Mouse (Mus musculus) limb, embryonic 11.5 days (tissue): ENCODE data around the gene Ovol3. TPM values are rescaled to one million over a fixed set of nuclear protein-coding genes. Genes with fewer than 3 reads are reported as not detected.

ENCODE experiments used
- ATAC-seq: fragments of 200-750 bp; cut with Nextera tagmentation; 2 replicates; pipeline ENCODE4 v1.8.0; 2017; ENCODE audit warnings: low read depth; ENCODE audit not compliant: insufficient number of reproducible peaks, low FRiP score, low TSS enrichment
- DNase-seq: peaks from one replicate; pipeline ENCODE4 v3.0.0-alpha.2; 2015; ENCODE audit warnings: low spot score
- H3K27ac ChIP-seq: fragments of 300-500 bp; sonication (generic); replicated peaks from 2 replicates; pipeline ENCODE4 v1.5.1; 2014; ENCODE audit warnings: low read depth, mild to moderate bottlenecking, low read length
- H3K27me3 ChIP-seq: fragments of 300-500 bp; sonication (generic); 2 replicates; pipeline ENCODE4 v1.6.1; 2014; ENCODE audit warnings: mild to moderate bottlenecking, low read length, mixed read lengths; ENCODE audit not compliant: control insufficient read depth, insufficient read depth
- H3K36me3 ChIP-seq: fragments of 300-500 bp; sonication (generic); 2 replicates; pipeline ENCODE4 v1.6.1; 2014; ENCODE audit warnings: mild to moderate bottlenecking, low read length, moderate library complexity, mixed read lengths; ENCODE audit not compliant: control insufficient read depth, insufficient read depth
- H3K4me1 ChIP-seq: fragments of 300-500 bp; sonication (generic); 2 replicates; pipeline ENCODE4 v1.6.1; 2014; ENCODE audit warnings: low read length, mixed read lengths; ENCODE audit not compliant: control insufficient read depth, insufficient read depth
- H3K4me2 ChIP-seq: fragments of 300-500 bp; sonication (generic); 2 replicates; pipeline ENCODE4 v1.6.1; 2014; ENCODE audit warnings: low read depth, mild to moderate bottlenecking, moderate library complexity; ENCODE audit not compliant: severe bottlenecking
- H3K4me3 ChIP-seq: fragments of 300-500 bp; sonication (generic); 2 replicates; pipeline ENCODE4 v1.5.1; 2014; ENCODE audit warnings: low read depth, low read length
- H3K9ac ChIP-seq: fragments of 300-500 bp; sonication (generic); 2 replicates; pipeline ENCODE4 v1.6.1; 2014; ENCODE audit warnings: mild to moderate bottlenecking, low read length
- H3K9me3 ChIP-seq: fragments of 300-500 bp; sonication (generic); 2 replicates; pipeline ENCODE4 v1.6.1; 2016; ENCODE audit warnings: low read length; ENCODE audit not compliant: control insufficient read depth
- WGBS: fragments of 180-500 bp; shearing (Covaris S2); extraction: QIAGEN DNeasy Blood & Tissue Kit; methylation state at CpG from one replicate; pipeline ENCODE4 v1.1.7; 2014; 5-methylcytosine and 5-hydroxymethylcytosine counted together
- polyA plus RNA-seq: library from polyadenylated mRNA; unstranded; fragments of >200 nt; fragmentation: Nextera tagmentation; extraction: Ambion mirVana; gene quantifications from 2 replicates; pipeline ENCODE4 v1.2.1, GENCODE M21; 2014

Gene Ovol3
- polyA plus RNA-seq, 1 experiment from 2014 or later = not detected

- ATAC-seq (no peak), DNase-seq (no peak)
- no peak overlapping the region for H3K4me3 ChIP-seq
- no peak overlapping the region; the same call in 1 of the 2 replicates for H3K4me2 ChIP-seq
- WGBS = 70% methylated on average over 13 of the region's 13 CpGs
- H3K9me3 ChIP-seq = no peaks in the 10 kb centered on the region
- H3K36me3 ChIP-seq = peaks cover 16% of the 10 kb centered on the region
- H3K27me3 ChIP-seq = no peaks in the 10 kb centered on the region
- H3K27ac ChIP-seq = no peak overlapping the region
- H3K4me1 ChIP-seq = no peaks in the 10 kb centered on the region
- H3K9ac ChIP-seq = no peak overlapping the region
Observed at GRCm38 (mm10) chr7:30184641-30185348, 50.7 kb downstream of the Ovol3 start.

- peak within 1 kb of the TSS; percentile 32 for H3K4me2 ChIP-seq
Observed at GRCm38 (mm10) chr7:30183879-30184289, 51.6 kb downstream of the Ovol3 start, which contains the start of gene Cox7a1. Gene Cox7a1, plus strand, starts transcription at chr7:30184144.

More at GRCm38 (mm10) chr7:30183879-30184289, 51.6 kb downstream of the Ovol3 start, which contains the start of gene Cox7a1:
- no peak within 1 kb of the TSS for H3K27ac ChIP-seq
- no peaks in the 10 kb centered on the region for H3K27me3 ChIP-seq
- no peaks in the 10 kb centered on the region for H3K9me3 ChIP-seq
- DNase-seq (peak; percentile 73), ATAC-seq (peak; percentile 37; the same call in 1 of the 2 replicates)
- no peak within 1 kb of the TSS for H3K4me3 ChIP-seq
- no peaks in the 10 kb centered on the region for H3K4me1 ChIP-seq
- no peak within 1 kb of the TSS for H3K9ac ChIP-seq
- under 1% methylated on average over 11 of the region's 11 CpGs for WGBS
- H3K36me3 ChIP-seq = peaks cover 14% of the 10 kb centered on the region

Other genes starting within 250 kb of the Ovol3 start
- gene Zfp14, start 184.3 kb downstream of the Ovol3 start, polyA plus RNA-seq = 3.8 and 4.0 TPM in 2 replicates
- gene Zfp82, start 162.8 kb downstream of the Ovol3 start, polyA plus RNA-seq = 4.3 and 4.7 TPM in 2 replicates
- gene Gm26920, start 145.3 kb downstream of the Ovol3 start, polyA plus RNA-seq = 3.2 and 4.6 TPM in 2 replicates
- 17.0 and 19.7 TPM in 2 replicates for gene Zfp566, start 145.2 kb downstream of the Ovol3 start, polyA plus RNA-seq
- gene Zfp260, start 140.9 kb downstream of the Ovol3 start, polyA plus RNA-seq = 142 and 150 TPM in 2 replicates
- gene Zfp382, start 113.8 kb downstream of the Ovol3 start, polyA plus RNA-seq = 6.5 and 8.6 TPM in 2 replicates
- 14.6 and 18.7 TPM in 2 replicates for gene Zfp146, start 66.0 kb downstream of the Ovol3 start, polyA plus RNA-seq
- gene Cox7a1, start 51.6 kb downstream of the Ovol3 start, polyA plus RNA-seq = 2.3 and 2.9 TPM in 2 replicates
- 53.1 and 53.7 TPM in 2 replicates for gene Capns1, start 36.9 kb downstream of the Ovol3 start, polyA plus RNA-seq
- 182 and 186 TPM in 2 replicates for gene Polr2i, start 3.8 kb downstream of the Ovol3 start, polyA plus RNA-seq
- gene Tbcb, start 3.5 kb downstream of the Ovol3 start, polyA plus RNA-seq = 232 and 241 TPM in 2 replicates
- 0.16 and 0.19 TPM in 2 replicates for gene Thap8, start 44.4 kb upstream of the Ovol3 start, polyA plus RNA-seq
- gene Wdr62, start 44.7 kb upstream of the Ovol3 start, polyA plus RNA-seq = 10.4 and 14.9 TPM in 2 replicates
- 64.7 and 70.0 TPM in 2 replicates for gene Clip3, start 56.0 kb upstream of the Ovol3 start, polyA plus RNA-seq
- 93.7 and 97.6 TPM in 2 replicates for gene Alkbh6, start 73.0 kb upstream of the Ovol3 start, polyA plus RNA-seq
- 72.3 and 75.3 TPM in 2 replicates for gene Syne4, start 79.1 kb upstream of the Ovol3 start, polyA plus RNA-seq
- not detected in 2 replicates for gene E130208F15Rik, start 86.0 kb upstream of the Ovol3 start, polyA plus RNA-seq
- 21.6 TPM in 2 replicates for gene Sdhaf1, start 88.2 kb upstream of the Ovol3 start, polyA plus RNA-seq
- 4.9 and 5.0 TPM in 2 replicates for gene Lrfn3, start 127.0 kb upstream of the Ovol3 start, polyA plus RNA-seq
- 8.4 and 12.6 TPM in 2 replicates for gene Tyrobp, start 178.0 kb upstream of the Ovol3 start, polyA plus RNA-seq
- 0.39 TPM in 1 of 2 replicates, not detected in the other for gene Hcst, start 184.1 kb upstream of the Ovol3 start, polyA plus RNA-seq
- 0.96 and 1.4 TPM in 2 replicates for gene Nfkbid, start 186.0 kb upstream of the Ovol3 start, polyA plus RNA-seq
- 16.6 and 18.0 TPM in 2 replicates for gene Aplp1, start 209.8 kb upstream of the Ovol3 start, polyA plus RNA-seq
- gene Kirrel2, start 222.0 kb upstream of the Ovol3 start, polyA plus RNA-seq = 0.13 TPM in 1 of 2 replicates, not detected in the other
- 0.15 TPM in 1 of 2 replicates, not detected in the other for gene Nphs1, start 222.6 kb upstream of the Ovol3 start, polyA plus RNA-seq